Mouse (Mus musculus): Measurements from ENCODE around the gene Cxcr4.

Cxcr4 gene

DNA sequence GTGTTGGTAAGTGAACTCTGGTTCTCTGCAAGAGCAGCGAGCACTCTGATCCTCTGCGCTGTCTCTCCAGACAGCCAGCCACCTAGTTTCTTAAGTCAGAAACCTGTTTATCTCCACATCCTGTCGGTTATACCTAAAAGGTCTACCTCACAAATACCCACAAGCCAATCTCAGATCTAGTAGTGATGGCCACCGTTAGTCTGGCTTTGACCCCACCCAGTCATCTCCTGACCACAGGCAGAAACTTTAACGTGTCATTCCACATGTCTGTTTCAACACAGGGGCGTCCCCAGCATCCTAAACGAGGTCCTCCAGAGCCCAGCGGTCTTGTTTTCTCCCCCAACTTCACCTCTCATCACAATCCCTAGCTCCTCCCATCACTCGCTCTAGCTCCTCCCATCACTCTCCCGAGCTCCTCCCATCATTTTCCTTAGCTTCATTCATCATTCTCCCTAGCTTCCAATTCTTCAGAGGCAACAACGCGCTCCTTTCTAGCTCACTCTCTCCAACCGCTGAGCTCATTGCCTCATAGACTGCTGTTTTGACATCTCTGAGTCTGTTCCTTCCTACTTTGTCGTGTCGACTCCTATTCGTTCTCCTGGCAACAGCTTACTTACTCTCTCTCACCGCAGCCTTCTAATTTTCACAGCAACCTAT, 22.0 kb downstream of the Cxcr4 start:
- no peak for DNase-seq (ENCODE audit: low spot score)

DNA sequence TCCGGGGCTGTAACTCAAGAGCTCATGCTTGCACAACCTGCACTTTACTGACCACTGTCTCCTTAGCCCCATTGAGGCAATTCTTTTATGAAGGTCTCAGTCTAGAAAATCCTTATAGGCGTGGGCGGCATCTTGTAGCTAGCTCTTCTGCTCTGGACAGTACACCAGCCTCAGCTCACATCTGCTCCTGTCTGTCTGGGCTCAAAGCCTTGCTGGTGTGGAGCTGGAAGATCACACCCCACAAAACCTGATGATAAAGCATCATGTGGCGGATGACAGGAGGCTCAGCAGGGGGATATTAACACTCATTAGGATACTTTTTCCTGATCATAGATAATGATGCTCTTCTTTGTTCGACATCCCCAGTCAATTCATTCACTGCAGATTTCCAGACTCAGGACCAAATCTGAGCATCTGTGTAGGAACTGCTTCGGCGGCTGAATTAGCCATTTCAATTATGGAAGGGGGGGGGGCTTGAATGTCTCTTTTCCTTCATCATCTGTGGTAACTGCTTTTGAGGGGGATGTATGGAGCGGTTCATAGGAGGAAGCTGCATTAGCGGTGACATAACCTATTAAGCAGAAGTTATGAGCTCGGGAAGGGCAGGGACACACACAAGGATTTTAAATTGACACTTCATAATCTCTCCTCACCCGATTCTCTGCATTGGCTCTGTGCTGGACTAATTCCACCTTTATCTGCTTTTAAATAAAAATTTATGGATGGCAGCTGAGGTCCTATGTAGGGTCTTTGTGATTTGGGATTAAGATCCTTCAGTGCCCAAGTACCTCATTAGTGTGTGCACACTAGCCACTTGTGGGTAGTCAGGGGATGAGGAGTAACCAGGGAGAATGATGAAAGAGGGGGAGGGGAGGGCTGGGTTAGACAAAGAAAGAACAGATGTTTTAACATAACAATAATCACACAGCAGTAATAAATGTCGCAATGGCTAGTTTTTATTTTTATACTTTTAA, 24.6 kb downstream of the Cxcr4 start:
- no peak for DNase-seq (ENCODE audit: low spot score)

DNA sequence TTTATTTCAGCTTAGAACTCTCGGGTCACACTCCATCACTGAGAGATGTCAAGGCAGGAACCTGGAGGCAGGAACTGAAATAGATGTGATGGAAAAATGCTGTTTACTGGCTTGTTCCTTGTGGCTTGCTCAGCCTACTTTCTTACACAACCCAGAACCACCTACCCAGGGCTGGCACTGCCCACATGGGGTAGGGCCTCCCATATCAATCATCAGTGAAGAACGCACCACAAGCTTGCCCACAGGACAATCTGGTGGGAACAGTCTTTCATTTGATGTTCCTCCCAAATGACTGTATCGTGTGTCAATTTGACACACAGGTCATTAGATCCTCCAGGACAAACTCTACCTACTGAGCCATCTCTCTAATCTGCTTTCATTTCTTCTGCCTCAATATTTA, 28.2 kb downstream of the Cxcr4 start:
- DNase-seq (ENCODE audit: low spot score): no peak

DNA sequence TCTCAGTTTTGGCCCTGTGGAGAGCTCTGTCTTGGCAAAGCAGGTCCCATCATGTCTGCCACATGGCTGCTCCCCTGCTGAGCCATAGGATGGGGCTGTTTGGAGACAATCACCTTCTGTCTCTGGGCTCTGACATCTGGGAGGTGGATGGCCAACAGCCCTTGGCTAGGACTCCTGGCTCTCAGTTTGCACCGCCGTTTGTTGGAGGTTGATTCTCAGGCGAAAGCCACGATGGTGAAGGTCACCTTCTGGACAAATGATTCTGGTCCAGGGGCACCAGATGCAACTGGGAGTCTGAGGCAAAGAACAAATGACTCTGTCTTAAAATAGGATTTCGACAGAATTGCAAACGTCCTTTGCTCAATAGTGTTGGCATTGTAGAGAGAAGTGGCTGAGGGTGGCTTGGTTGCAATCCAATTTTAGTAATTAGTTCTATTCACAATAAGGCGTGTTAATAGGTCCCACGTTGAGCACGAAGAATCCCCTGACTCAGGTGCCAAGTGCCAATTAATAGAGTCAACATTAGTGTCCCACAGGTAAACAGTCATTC, 30.7 kb downstream of the Cxcr4 start:
- DNase-seq (ENCODE audit: low spot score): no peak

DNA sequence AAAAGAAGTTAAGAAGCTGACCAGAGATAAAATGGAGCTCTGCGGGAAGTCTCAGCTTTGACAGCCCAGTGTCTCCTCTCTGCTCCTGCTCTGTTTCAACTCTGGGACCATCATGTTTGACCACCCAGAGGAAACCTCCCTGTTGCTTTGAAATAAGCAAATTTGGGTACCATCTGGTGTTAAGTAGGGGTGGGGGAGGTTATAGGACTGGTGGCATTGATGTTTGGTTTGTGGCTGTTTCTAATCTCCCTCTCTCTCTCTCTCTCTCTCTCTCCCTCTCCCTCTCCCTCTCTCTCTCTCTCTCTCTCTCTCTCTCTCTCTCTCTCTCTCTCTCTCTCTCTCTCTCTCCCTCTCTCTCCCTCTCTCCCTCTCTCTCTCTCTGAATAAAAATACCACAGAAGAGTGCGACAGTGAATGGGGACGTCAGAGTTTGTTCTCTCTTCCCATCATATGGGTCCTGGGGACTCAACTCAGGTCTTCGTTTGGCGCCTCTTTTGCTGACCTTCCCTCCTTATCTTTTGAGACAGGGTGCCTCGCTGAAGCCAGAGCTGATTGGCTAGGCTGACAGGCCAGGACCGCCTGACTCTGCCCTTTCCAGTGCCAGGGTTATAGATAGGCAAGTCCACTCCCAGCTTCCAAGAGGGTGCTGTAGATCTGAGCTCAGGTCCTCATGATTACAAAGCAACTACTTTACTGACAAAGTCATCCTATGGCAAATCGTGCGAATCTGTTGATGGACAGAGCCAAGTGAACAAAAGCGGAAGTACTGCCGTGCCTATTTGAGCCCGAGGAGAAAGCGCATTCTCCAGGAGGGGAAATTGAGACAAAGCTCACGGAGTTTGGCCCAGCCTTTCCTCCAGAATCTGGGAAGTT, 31.4 kb downstream of the Cxcr4 start:
- DNase-seq (ENCODE audit: low spot score): no peak

DNA sequence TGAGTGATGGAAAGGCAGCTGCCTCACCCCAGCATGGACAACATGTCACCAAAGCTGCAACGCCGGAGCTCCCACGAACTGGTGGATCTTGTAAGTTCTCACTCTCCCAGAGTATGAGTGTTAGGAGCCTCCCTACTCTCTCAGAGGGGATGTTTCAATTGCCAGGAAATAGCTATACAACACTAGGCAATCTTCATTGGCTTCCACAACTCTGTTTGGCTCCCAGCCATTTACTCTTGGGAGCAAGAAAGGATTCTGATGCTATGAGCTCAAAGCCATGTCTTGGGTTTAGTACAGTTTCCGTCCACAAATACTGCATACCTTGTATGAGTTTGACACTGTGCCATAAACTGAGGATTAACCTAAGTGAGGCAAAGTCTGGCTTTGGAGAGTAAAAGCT, 34.1 kb downstream of the Cxcr4 start:
- DNase-seq (ENCODE audit: low spot score): no peak

DNA sequence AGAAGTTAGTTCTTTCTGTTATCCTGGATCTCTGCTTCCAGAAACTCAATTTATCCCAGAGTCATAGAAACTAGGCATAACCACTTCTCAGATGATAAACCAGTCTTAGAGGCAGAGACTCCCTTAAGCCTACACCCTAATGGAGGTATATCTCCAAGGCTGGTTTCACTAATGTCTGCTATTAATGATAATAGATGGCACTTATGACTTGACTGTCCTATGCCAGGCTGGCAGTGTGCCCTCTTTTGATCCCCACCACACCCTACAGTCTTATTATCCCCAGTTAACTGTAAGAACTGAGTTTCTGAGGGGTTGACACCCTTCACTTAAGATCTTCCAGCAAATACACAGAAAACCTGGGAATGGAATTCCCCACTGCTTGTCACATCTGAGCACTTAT, 39.5 kb downstream of the Cxcr4 start:
- no peak for DNase-seq (ENCODE audit: low spot score)

DNA sequence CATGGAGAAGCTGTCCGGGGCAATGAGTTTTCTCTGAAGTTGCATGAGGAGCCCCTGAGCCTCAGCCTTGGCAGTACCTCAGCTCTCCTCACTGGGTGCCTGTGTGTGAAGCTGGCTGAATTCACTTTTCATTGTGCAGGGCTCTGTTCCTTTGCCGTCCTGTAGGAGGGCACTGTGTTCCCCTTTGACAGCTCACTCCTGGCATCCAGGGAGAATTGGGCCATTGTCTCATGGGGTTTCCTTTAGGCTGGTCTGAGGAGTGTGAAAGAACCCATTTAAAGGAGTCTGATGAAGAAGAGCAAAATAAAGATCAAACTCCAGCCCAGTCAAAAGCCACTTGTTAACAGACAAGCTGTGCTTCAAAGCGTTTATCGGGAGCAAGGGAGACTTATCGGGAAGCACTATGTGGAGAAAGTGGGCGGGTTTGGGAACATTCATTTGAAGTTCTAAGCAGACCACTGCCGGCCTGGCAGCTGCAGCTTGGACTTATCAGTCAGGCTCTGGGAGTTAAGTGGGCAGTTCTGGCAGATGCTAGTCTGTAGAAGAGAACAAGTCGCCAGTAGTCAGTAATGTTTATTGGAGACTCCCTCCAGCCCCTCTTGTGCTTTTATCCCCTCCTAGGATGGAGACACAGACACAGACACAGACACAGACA, 40.2 kb downstream of the Cxcr4 start:
- DNase-seq (ENCODE audit: low spot score): peak; percentile 48

DNA sequence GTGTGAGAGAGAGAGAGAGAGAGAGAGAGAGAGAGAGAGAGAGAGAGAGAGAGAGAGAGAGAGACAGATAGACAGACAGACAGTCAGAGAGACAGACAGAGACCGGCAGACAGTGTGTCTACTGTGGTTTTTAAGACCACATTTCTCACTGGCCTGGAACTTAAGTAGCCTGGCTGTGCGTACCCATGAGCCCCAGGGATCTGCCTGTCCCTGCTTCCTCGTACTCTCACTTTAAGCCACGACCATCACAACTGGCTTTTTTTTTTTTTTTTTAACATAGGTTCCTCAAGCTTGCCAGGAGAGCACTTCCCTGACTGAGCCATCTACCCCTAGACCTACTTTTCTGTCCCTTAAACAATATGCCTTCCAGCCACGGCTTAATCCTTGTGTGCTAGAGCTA, 42.7 kb downstream of the Cxcr4 start:
- DNase-seq (ENCODE audit: low spot score): no peak

DNA sequence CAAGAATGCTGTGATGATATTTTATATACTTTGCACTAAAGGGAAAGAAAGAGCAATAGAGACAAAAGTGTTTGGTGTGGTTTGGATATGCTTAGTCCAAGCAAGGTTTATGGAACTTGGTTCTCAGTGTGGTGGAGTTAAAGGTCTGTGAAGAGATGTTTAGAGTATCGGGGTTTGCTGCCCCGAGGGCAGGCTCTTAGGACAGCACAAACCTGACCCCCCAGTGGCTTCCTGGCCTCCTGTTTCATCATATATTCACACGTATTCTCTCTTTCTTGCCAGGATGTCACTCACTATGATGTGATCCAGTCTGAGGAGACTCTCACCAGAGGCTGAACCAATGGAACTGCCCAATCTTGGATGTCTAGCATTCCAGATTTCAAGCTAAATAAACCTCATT, 43.1 kb downstream of the Cxcr4 start:
- DNase-seq (ENCODE audit: low spot score): no peak

DNA sequence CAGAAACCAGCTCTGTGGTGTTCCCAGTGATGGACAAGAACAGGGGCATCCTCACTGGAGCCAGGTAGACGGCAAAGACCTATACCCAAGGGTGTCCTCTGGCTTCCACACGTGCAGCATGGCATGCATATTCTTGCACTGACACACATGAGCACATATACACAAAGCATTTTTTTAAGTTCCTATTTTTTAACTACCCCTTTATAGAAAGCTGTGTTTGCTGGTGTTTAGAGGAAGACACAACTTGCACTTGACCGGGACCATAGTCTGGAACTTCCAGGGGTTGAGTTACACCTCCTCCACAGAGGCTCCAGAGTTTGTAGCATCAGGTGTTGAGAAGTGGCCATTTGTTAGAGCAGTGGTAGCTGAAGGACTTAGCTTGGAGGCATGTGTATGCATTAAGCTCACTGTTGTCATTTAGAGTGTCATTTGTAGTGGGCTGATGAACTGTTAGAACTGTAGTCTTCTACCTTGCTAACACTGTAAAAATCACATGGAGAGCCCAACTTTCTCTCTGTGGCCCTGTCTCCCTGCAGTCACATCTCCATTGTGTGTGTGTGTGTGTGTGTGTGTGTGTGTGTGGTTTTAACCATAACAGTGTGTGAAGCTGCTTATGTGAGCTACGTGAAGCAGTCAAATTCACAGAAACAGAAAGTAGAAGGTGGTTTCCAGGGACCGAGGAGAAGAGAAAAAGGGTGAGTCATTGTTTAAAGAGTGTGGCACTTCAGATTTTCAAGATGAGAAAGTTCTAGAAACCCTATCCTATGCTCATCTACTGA, 43.7 kb downstream of the Cxcr4 start:
- DNase-seq (ENCODE audit: low spot score): no peak

DNA sequence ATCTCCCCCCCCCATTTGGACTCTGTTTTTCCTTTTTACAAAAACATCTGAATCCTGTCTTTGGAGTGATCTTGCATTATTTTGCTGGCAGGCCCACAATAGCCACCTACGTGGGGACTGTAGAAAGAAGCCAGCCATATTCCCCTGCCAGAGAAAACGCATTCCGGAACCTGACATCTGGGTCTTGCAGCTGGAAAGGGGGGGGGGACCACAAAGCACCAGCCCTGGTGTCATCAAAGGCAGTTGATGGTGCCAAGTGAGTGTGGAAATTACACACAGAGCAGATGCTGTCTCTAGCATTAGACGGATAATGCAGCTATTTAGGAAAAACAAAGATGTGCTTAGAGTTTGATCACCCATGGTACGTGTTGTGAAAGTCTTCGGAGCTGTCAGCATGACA, 46.4 kb downstream of the Cxcr4 start:
- no peak for DNase-seq (ENCODE audit: low spot score)

DNA sequence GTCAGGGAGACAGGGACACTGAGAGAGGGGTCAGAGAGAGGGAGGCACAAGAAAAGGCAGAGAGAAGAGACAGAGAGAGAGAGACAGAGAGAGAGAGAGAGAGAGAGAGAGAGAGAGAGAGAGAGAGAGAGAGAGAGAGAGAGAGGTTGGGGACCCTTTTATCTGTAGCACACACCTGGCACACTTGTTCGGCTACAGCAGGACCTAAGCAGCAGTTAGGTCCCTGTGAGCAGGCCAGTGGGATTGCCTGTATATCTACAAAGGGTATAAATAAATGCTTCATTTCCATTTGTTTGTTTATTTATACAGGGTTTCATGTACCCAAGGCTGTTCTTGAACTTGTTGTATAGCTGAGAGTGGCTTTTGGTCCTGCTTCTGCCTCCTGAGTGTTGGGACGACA, 49.0 kb downstream of the Cxcr4 start:
- DNase-seq (ENCODE audit: low spot score): no peak

DNA sequence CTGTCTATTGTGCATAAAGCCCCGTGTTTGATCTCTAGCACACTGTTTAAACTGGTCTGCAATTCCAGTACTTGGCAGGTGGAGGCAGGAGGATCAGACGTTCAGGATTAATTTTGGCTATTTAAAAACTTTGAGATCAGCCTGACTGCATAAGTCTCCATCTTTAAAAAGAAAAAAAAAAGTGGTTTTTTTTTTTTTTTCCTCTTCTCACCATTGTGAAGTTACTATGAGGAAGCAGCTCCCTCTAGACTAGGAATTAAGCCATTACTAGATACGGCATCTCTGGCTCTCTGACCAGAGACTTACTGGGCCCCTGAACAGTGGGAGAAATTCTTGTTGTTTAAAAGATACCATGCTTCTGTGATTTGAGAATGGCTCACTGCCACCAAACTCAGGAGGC, 49.5 kb downstream of the Cxcr4 start:
- no peak for DNase-seq (ENCODE audit: low spot score)

DNA sequence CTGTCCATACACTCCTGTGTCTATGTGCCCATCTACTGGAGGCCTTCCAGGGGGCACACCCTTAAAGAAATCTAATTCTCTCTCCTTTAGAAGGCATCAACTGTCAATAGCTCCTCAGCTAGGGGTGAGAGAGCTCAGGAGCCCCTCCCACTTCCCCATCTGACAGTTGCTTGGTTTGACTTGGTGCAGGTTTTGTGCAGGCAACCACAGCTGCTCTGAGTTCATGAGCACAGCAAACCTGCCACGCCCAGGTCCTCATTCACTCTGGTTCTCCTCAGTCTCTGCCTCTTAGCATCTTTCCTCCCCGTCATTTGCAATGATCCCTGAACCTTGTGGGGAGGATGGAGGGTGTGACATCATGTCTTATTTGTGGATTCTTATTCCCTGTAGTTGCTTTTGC, 51.9 kb downstream of the Cxcr4 start:
- DNase-seq (ENCODE audit: low spot score): no peak

DNA sequence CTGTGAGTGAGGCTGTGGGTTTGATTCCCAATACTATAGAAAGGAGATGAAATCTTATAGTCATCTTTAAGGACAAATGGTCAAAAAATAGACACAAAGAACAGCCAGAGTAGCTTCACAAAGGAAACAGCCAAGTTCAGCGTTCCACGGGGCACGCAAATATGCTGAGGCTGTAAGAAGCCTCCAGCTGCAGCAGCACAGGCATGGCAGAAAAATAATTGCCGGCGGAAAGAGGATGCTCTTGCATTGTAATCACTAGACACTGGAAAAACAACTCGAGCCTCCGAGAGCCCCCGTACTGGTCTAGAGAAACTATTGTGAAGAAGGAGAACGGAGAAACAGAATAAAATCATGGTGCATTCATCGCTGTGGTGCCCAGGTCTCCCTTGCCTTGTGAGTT, 52.5 kb downstream of the Cxcr4 start:
- no peak for DNase-seq (ENCODE audit: low spot score)
